Mouse (Mus musculus) urinary bladder, adult 2 months (tissue): ENCODE data around the gene Taok1. TPM values are rescaled to one million over a fixed set of nuclear protein-coding genes. Genes with fewer than 3 reads are reported as not detected.
"Not testable (repeated sequence)": the region's sequence is repeated elsewhere in the genome, so short reads cannot be mapped to it uniquely, and the experiment has no call there.

Source experiments
- DNase-seq: peaks from one replicate; pipeline ENCODE4 v3.0.0; 2022; ENCODE audit warnings: low spot score
- polyA plus RNA-seq: library from polyadenylated mRNA; depleted of rRNA; stranded (reverse); fragments of >200 nt; gene quantifications from 2 replicates; pipeline ENCODE4 v1.2.3, GENCODE M21; 2012; rRNA removed

Gene Taok1
- polyA plus RNA-seq: 17.3 and 18.1 TPM in 2 replicates

GRCm38 (mm10) chr11:77607538-77608455 lies at the start of gene Taok1:
Taok1 (minus strand) TSS chr11:77607815.
- DNase-seq: peak; percentile 91

GRCm38 (mm10) chr11:77653406-77654190 lies 46.0 kb upstream of the Taok1 start:
- DNase-seq: not testable (repeated sequence)

GRCm38 (mm10) chr11:77652484-77652883 lies 44.9 kb upstream of the Taok1 start:
- no peak for DNase-seq

GRCm38 (mm10) chr11:77648878-77649277 lies 41.3 kb upstream of the Taok1 start:
- DNase-seq: no peak

- DNase-seq: no peak
Measured at GRCm38 (mm10) chr11:77645481-77645880, 37.9 kb upstream of the Taok1 start.

GRCm38 (mm10) chr11:77641390-77641789 lies 33.8 kb upstream of the Taok1 start:
- no peak for DNase-seq

GRCm38 (mm10) chr11:77630257-77630670 lies 22.6 kb upstream of the Taok1 start:
- peak; percentile 41 for DNase-seq

GRCm38 (mm10) chr11:77629476-77629875 lies 21.9 kb upstream of the Taok1 start:
- no peak for DNase-seq

GRCm38 (mm10) chr11:77626596-77627535 lies 19.3 kb upstream of the Taok1 start:
- DNase-seq: no peak

- DNase-seq: no peak
Measured at GRCm38 (mm10) chr11:77625061-77625855, 17.6 kb upstream of the Taok1 start.

GRCm38 (mm10) chr11:77624441-77625060 lies 16.9 kb upstream of the Taok1 start:
- DNase-seq: peak; percentile 27

- no peak for DNase-seq
Measured at GRCm38 (mm10) chr11:77624002-77624401, 16.4 kb upstream of the Taok1 start.

- no peak for DNase-seq
Measured at GRCm38 (mm10) chr11:77621902-77622535, 14.4 kb upstream of the Taok1 start.

GRCm38 (mm10) chr11:77615084-77615624 lies 7.5 kb upstream of the Taok1 start:
- no peak for DNase-seq

- peak; percentile 39 for DNase-seq
Measured at GRCm38 (mm10) chr11:77606835-77607537, 629 bp downstream of the Taok1 start.

GRCm38 (mm10) chr11:77606469-77606834 lies 1.2 kb downstream of the Taok1 start:
- DNase-seq: no peak

- no peak for DNase-seq
Measured at GRCm38 (mm10) chr11:77597266-77597665, 10.3 kb downstream of the Taok1 start.

- DNase-seq: no peak
Measured at GRCm38 (mm10) chr11:77591388-77591787, 16.2 kb downstream of the Taok1 start.

- no peak for DNase-seq
Measured at GRCm38 (mm10) chr11:77590801-77591200, 16.8 kb downstream of the Taok1 start.
